Mouse (Mus musculus) small intestine, adult 10 weeks (tissue): ENCODE results near the gene Dppa5a. TPM values are rescaled to one million over a fixed set of nuclear protein-coding genes. Genes with fewer than 3 reads are reported as not detected.

Experiments used
- polyA plus RNA-seq: library from polyadenylated mRNA; stranded (reverse); fragments of 350-450 nt; fragmentation: Illumina TruSeq; extraction: RNeasy Lipid Tissue Mini Kit (QIAGEN cat#74804); gene quantifications from one replicate; pipeline ENCODE4 v1.2.3, GENCODE M21; 2014; ENCODE audit warnings: low replicate concordance

Gene Dppa5a
- not detected for polyA plus RNA-seq

DNA sequence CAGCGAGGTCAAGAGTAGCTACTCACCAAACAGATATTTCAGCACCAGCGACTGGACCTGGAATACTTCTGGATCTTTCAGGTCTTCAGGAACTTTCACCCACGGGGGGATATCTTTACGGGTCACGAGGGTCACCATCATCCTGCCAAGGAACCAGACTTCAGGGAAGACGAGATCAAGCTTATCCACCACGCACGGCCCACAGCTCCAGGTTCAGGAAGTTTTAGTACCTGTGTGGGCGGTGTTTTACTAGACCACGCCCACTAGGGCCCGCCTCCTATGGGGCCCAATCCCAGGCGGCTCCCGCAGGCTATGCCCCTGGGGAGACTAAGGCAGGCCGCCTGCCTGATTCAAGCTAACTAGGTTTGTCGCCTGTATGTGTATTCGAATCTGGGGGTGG, at the start of gene Dppa5a:
TSS of gene Dppa5a (minus strand) at position 219 of the 400 bp plus-strand sequence.

DNA sequence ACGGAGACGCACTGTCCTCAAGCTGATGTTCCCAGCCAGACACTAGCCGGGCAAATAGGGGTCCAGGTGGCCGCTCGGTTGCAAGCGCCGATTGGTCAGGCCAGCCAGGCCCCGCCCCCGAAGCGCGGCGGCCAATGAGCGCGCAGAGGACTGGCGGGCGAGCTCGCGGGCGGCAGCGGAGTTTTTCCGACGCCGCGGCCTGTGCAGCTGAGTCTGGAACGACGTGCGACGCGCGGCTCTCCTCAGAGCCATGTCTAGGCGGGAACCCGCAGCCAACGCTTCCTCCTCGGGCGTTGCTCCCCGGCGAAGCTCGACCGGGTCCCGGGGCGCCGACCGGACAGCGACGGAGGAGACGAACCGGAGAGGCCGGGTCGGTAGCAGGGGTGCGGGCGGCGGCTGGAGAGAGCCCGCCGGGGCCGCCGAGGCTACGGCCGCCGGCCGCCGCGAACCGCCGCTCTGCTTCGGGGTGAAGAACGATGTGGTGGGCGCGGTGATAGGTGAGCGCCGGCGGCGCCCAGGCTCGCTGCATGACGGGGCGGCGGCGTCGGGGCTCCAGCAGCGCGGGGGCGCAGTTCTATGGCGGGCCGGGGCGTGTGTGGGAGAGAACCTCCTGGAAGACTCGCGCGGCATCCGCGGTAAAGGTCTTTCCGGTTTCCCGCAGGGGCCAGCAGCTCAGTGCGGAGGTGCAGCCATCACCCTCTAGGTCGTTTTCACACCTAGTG, 27.8 kb upstream of the Dppa5a start, which contains the start of gene Ddx43:
TSS of gene Ddx43 (plus strand) at position 148 of the 722 bp plus-strand sequence.

DNA sequence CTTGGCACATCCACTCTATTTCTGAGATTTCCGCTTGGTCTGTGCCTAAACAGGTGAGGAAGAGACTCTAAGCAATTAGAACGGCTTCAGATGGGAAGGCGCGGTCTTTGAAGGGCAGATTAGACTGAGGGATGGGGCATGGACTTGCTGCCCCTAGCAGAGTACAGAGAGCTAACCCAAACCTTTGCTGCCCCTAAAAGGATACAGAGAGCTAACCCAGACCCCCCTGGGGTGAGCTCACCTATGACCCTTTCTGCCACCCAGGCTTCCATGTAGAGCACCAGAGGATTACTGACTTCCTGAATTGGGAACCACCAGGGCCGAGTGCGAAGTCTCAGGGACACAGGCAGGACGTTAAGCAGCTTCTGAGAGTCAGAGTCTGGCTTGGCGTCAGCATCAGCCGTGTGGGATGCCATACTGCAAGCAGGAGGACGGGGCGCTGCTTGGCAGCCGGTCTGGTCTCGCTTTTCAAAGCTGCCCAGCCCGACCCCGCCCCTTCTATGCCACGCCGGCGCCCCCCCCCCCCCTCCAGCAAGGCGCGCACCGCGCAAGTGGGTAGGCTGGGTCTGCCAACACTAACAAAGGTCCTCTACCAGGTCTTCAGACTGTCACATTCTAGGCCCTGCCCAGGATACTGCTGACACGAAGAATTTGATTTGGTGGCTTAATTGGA, 10.3 kb upstream of the Dppa5a start, which contains the start of gene Ooep:
TSS of gene Ooep (minus strand) at position 613 of the 673 bp plus-strand sequence.

DNA sequence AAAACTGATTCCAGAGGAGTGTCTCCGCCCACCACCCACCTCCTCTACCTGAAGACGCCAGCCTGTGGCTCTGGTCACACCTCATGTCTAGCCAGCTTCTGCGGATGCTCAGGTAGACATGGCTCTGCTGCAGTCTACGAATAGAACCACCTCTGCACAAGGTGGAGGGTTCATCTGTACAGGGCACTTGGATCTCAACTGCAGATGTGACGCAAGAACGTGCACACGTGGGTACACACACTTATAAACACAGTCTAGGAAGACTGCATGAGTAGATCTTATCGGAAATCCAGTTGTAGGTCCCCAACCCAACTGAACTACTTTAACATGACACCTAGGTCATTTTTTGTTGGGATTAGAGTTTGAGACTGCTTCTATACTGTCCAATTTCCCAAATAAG, 12.4 kb downstream of the Dppa5a start, which contains the start of gene Gsta2:
TSS of gene Gsta2 (minus strand) at position 178 of the 400 bp plus-strand sequence.

DNA sequence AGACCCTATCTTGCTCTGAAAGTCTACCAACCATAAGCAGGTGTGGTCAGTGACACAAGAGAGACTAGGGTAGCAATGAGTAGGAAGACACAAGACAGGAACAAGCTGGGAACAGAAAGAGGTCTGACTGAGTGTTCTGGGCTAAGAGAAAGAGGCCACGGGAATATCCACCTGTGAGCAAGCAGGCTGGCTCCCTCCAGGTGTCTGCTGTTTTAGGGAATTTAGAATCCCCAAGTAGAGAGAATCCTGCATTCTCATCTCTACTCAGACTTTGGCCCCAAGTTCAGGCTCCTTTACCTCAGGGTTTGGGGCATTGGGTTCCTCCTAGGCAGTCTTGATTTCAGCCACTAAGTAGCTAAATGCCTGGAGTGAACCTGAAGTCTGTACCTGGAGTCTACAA, 40.7 kb downstream of the Dppa5a start, which contains the start of gene Omt2b:
TSS of gene Omt2b (plus strand) at position 301 of the 400 bp plus-strand sequence.

Other genes starting within 250 kb of the Dppa5a start
- gene Gsta4, start 185.4 kb downstream of the Dppa5a start, polyA plus RNA-seq, result 117 TPM
- gene Gsta1, start 137.5 kb downstream of the Dppa5a start, polyA plus RNA-seq, result 3,308 TPM
- gene Gm3776, start 111.0 kb downstream of the Dppa5a start, polyA plus RNA-seq, result 238 TPM
- gene Gm10639, start 78.3 kb downstream of the Dppa5a start, polyA plus RNA-seq, result 2.2 TPM
- not detected for gene Omt2a, start 53.4 kb downstream of the Dppa5a start, polyA plus RNA-seq
- not detected for gene Omt2b, start 40.6 kb downstream of the Dppa5a start, polyA plus RNA-seq
- gene Gsta2, start 12.4 kb downstream of the Dppa5a start, polyA plus RNA-seq, result 10.9 TPM
- 0.33 TPM for gene Ooep, start 10.5 kb upstream of the Dppa5a start, polyA plus RNA-seq
- 0.93 TPM for gene Ddx43, start 27.6 kb upstream of the Dppa5a start, polyA plus RNA-seq
- 5.0 TPM for gene Cgas, start 75.1 kb upstream of the Dppa5a start, polyA plus RNA-seq
- gene Mto1, start 80.0 kb upstream of the Dppa5a start, polyA plus RNA-seq, result 15.0 TPM
- not detected for gene Gm17324, start 80.6 kb upstream of the Dppa5a start, polyA plus RNA-seq
- 2,378 TPM for gene Eef1a1, start 121.0 kb upstream of the Dppa5a start, polyA plus RNA-seq
- gene Slc17a5, start 219.9 kb upstream of the Dppa5a start, polyA plus RNA-seq, result 19.1 TPM
- 0.63 TPM for gene Cd109, start 247.4 kb upstream of the Dppa5a start, polyA plus RNA-seq